Mouse (Mus musculus): ENCODE measurements at regions not wholly inside any gene's neighbourhood (a gene's known extent, or its start where the extent isn't known, plus 50 kb on each side); places are given as distances from the start of the nearest gene placed in this dataset.

DNA sequence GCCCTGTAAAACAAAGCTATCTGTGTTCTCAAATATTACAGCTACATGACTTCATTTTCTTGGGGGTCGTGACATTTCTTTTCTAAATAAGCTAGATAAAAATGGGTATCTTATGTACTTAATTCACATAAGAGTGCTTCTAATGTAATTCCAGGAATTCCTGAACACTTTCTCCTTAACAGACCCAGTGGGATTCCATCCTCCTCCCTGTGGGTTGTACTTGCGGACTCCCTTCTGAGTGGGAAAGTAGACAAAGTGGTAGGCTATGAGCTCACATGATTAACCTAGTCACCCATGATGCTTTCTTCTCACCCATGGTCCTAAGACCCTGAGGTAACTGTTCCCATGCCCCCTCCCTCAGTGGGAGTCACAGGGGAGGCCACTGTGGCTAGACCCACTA, 212.7 kb upstream of the Mon1b start:
- 88% methylated on average over 2 of the region's 2 CpGs for WGBS
- Histone ChIP-seq H3K9ac (ENCODE audit: low read length) (no peak overlapping the region), H3K4me1 (ENCODE audit: control insufficient read depth, insufficient read depth, low read length) (no peaks in the 10 kb centered on the region), H3K9me3 (ENCODE audit: control insufficient read depth, low read length) (no peaks in the 10 kb centered on the region), H3K4me2 (no peak overlapping the region), H3K27ac (ENCODE audit: low read depth, low read length) (no peak overlapping the region), H3K36me3 (ENCODE audit: control insufficient read depth, insufficient read depth, low read length) (no peaks in the 10 kb centered on the region), H3K27me3 (ENCODE audit: control insufficient read depth, insufficient read depth, low read length) (no peaks in the 10 kb centered on the region), H3K4me3 (ENCODE audit: low read depth, low read length) (no peak overlapping the region)
- ATAC-seq (ENCODE audit: low FRiP score) (no peak), DNase-seq (ENCODE audit: low spot score, missing footprints) (no peak)

DNA sequence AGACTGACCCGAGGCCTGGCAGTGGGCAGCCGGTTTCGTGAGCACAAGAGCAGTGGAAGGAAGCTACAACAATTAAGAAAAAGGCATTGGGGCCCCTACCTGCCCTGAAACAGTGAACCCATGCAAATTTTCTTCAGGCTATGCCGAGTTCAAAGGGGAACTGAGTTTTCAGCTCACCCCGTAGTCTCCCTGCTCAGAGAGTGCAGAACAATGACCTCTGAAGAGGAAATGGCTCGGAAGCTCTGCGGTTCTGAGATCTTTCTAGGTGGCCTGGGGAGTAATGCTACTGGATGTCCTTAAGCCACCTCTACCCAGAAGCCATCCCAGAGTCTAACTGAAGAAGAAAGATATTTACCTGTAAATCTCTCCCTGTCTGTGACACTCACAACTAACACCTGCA, 196.3 kb upstream of the Mon1b start:
- Histone ChIP-seq H3K27me3 (ENCODE audit: control insufficient read depth, insufficient read depth, low read length) (no peaks in the 10 kb centered on the region), H3K4me2 (no peak overlapping the region), H3K4me1 (ENCODE audit: control insufficient read depth, insufficient read depth, low read length) (no peaks in the 10 kb centered on the region), H3K9me3 (ENCODE audit: control insufficient read depth, low read length) (no peaks in the 10 kb centered on the region), H3K4me3 (ENCODE audit: low read depth, low read length) (no peak overlapping the region), H3K9ac (ENCODE audit: low read length) (no peak overlapping the region), H3K36me3 (ENCODE audit: control insufficient read depth, insufficient read depth, low read length) (no peaks in the 10 kb centered on the region), H3K27ac (ENCODE audit: low read depth, low read length) (no peak overlapping the region)
- no peak for ATAC-seq (ENCODE audit: low FRiP score)
- WGBS = 62% methylated on average over 7 of the region's 7 CpGs
- DNase-seq (ENCODE audit: low spot score, missing footprints) = no peak

GRCm38 (mm10) chr8:113454022-113454421, 181.4 kb upstream of the Mon1b start:
- H3K36me3 ChIP-seq (ENCODE audit: control insufficient read depth, insufficient read depth, low read length) = no peaks in the 10 kb centered on the region
- H3K9me3 ChIP-seq (ENCODE audit: control insufficient read depth, low read length) = no peaks in the 10 kb centered on the region
- H3K9ac ChIP-seq (ENCODE audit: low read length) = no peak overlapping the region
- H3K27me3 ChIP-seq (ENCODE audit: control insufficient read depth, insufficient read depth, low read length) = no peaks in the 10 kb centered on the region
- H3K4me1 ChIP-seq (ENCODE audit: control insufficient read depth, insufficient read depth, low read length) = no peaks in the 10 kb centered on the region
- no peak overlapping the region for H3K4me2 ChIP-seq
- WGBS = 74% methylated on average over 2 of the region's 2 CpGs
- ATAC-seq (ENCODE audit: low FRiP score) (no peak), DNase-seq (ENCODE audit: low spot score, missing footprints) (no peak)
- H3K4me3 ChIP-seq (ENCODE audit: low read depth, low read length) = no peak overlapping the region
- no peak overlapping the region for H3K27ac ChIP-seq (ENCODE audit: low read depth, low read length)

- Histone ChIP-seq H3K9ac (ENCODE audit: low read length) (no peak overlapping the region), H3K4me3 (ENCODE audit: low read depth, low read length) (no peak overlapping the region), H3K4me1 (ENCODE audit: control insufficient read depth, insufficient read depth, low read length) (no peaks in the 10 kb centered on the region), H3K27me3 (ENCODE audit: control insufficient read depth, insufficient read depth, low read length) (no peaks in the 10 kb centered on the region), H3K4me2 (no peak overlapping the region), H3K9me3 (ENCODE audit: control insufficient read depth, low read length) (no peaks in the 10 kb centered on the region), H3K27ac (ENCODE audit: low read depth, low read length) (no peak overlapping the region), H3K36me3 (ENCODE audit: control insufficient read depth, insufficient read depth, low read length) (no peaks in the 10 kb centered on the region)
- peak; percentile 87 for DNase-seq (ENCODE audit: low spot score, missing footprints)
- WGBS = 89% methylated on average over 9 of the region's 9 CpGs
- no peak for ATAC-seq (ENCODE audit: low FRiP score)
These were observed 170.8 kb upstream of the Mon1b start for GRCm38 (mm10) chr8:113464625-113465024.

GRCm38 (mm10) chr8:113465156-113465555, 170.2 kb upstream of the Mon1b start:
- no peaks in the 10 kb centered on the region for H3K9me3 ChIP-seq (ENCODE audit: control insufficient read depth, low read length)
- no peak for ATAC-seq (ENCODE audit: low FRiP score)
- H3K4me3 ChIP-seq (ENCODE audit: low read depth, low read length) = no peak overlapping the region
- no peaks in the 10 kb centered on the region for H3K36me3 ChIP-seq (ENCODE audit: control insufficient read depth, insufficient read depth, low read length)
- H3K4me1 ChIP-seq (ENCODE audit: control insufficient read depth, insufficient read depth, low read length) = no peaks in the 10 kb centered on the region
- DNase-seq (ENCODE audit: low spot score, missing footprints) = no peak
- H3K27me3 ChIP-seq (ENCODE audit: control insufficient read depth, insufficient read depth, low read length) = no peaks in the 10 kb centered on the region
- H3K27ac ChIP-seq (ENCODE audit: low read depth, low read length) = no peak overlapping the region
- H3K9ac ChIP-seq (ENCODE audit: low read length) = no peak overlapping the region
- 73% methylated on average over 11 of the region's 11 CpGs for WGBS
- H3K4me2 ChIP-seq = no peak overlapping the region

DNA sequence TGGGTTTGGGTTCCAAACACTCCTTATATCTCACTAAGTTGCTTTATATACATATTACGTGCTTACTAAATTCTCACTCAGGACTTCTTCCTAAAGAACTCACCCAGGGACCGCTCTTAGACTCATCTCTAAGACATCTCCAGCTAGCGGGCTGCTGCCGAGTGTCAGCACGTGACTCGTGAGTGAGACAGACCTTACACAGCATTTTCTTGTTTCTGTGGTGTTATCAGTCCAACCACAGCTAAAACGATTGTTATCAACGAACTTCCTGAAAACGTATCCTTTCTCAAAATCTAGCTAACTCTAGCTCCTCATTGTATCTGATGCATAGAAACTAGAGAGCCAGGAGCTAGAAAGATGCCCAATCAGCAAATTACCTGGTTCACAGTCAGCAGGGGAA, 168.7 kb upstream of the Mon1b start:
- Histone ChIP-seq H3K36me3 (ENCODE audit: control insufficient read depth, insufficient read depth, low read length) (no peaks in the 10 kb centered on the region), H3K4me3 (ENCODE audit: low read depth, low read length) (no peak overlapping the region), H3K4me2 (no peak overlapping the region), H3K9me3 (ENCODE audit: control insufficient read depth, low read length) (no peaks in the 10 kb centered on the region), H3K4me1 (ENCODE audit: control insufficient read depth, insufficient read depth, low read length) (no peaks in the 10 kb centered on the region), H3K9ac (ENCODE audit: low read length) (no peak overlapping the region), H3K27ac (ENCODE audit: low read depth, low read length) (no peak overlapping the region), H3K27me3 (ENCODE audit: control insufficient read depth, insufficient read depth, low read length) (no peaks in the 10 kb centered on the region)
- no peak for DNase-seq (ENCODE audit: low spot score, missing footprints)
- no peak for ATAC-seq (ENCODE audit: low FRiP score)
- 95% methylated on average over 9 of the region's 9 CpGs for WGBS

DNA sequence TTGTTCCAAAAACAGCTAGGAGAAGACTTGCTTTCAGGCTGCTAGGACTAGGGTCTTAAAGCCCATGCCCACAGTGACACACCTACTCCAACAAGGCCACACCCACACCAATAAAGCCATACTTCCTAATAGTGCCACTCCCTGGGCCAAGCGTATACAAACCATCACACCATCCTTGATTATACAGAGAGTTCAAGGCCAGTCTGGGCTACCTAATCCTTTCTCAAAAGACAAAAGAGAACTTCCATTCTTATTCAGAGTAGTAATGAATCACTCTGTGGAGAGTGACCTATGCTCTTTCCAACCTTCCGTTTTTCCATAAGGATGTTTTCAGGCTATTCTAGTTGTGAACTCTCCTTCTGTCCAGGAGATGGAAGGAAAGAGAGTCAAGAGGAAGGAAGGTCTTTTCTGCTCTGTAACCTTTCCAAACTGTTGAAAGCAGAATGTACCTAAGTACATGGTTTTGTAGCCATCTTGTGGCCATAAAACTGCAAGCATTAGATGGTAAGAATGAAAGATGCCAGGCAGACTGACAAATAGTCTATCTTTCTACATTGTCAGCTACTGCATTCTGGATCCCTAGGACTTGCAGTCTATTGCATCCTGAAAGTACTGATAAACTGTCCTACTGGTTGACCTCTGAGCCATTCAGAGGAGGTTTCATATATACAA, 145.8 kb upstream of the Mon1b start:
- no peak overlapping the region for H3K4me3 ChIP-seq (ENCODE audit: low read depth, low read length)
- no peak overlapping the region for H3K4me2 ChIP-seq
- no peaks in the 10 kb centered on the region for H3K9me3 ChIP-seq (ENCODE audit: control insufficient read depth, low read length)
- no peak overlapping the region for H3K27ac ChIP-seq (ENCODE audit: low read depth, low read length)
- no peaks in the 10 kb centered on the region for H3K36me3 ChIP-seq (ENCODE audit: control insufficient read depth, insufficient read depth, low read length)
- no peak for ATAC-seq (ENCODE audit: low FRiP score)
- no peaks in the 10 kb centered on the region for H3K27me3 ChIP-seq (ENCODE audit: control insufficient read depth, insufficient read depth, low read length)
- no peaks in the 10 kb centered on the region for H3K4me1 ChIP-seq (ENCODE audit: control insufficient read depth, insufficient read depth, low read length)
- no peak overlapping the region for H3K9ac ChIP-seq (ENCODE audit: low read length)
- DNase-seq (ENCODE audit: low spot score, missing footprints) = no peak
- WGBS = 79% methylated on average over 2 of the region's 2 CpGs

- no peaks in the 10 kb centered on the region for H3K9me3 ChIP-seq (ENCODE audit: control insufficient read depth, low read length)
- WGBS = 56% methylated on average over 3 of the region's 3 CpGs
- DNase-seq (ENCODE audit: low spot score, missing footprints) (no peak), ATAC-seq (ENCODE audit: low FRiP score) (no peak)
- H3K27ac ChIP-seq (ENCODE audit: low read depth, low read length) = no peak overlapping the region
- H3K27me3 ChIP-seq (ENCODE audit: control insufficient read depth, insufficient read depth, low read length) = no peaks in the 10 kb centered on the region
- no peaks in the 10 kb centered on the region for H3K36me3 ChIP-seq (ENCODE audit: control insufficient read depth, insufficient read depth, low read length)
- no peak overlapping the region for H3K9ac ChIP-seq (ENCODE audit: low read length)
- H3K4me1 ChIP-seq (ENCODE audit: control insufficient read depth, insufficient read depth, low read length) = no peaks in the 10 kb centered on the region
- no peak overlapping the region for H3K4me2 ChIP-seq
- H3K4me3 ChIP-seq (ENCODE audit: low read depth, low read length) = no peak overlapping the region
These were observed 144.5 kb upstream of the Mon1b start for GRCm38 (mm10) chr8:113490891-113491290.

GRCm38 (mm10) chr8:113496896-113497295, 138.5 kb upstream of the Mon1b start:
- Histone ChIP-seq H3K36me3 (ENCODE audit: control insufficient read depth, insufficient read depth, low read length) (no peaks in the 10 kb centered on the region), H3K9me3 (ENCODE audit: control insufficient read depth, low read length) (no peaks in the 10 kb centered on the region), H3K9ac (ENCODE audit: low read length) (no peak overlapping the region), H3K4me1 (ENCODE audit: control insufficient read depth, insufficient read depth, low read length) (no peaks in the 10 kb centered on the region), H3K4me2 (no peak overlapping the region), H3K4me3 (ENCODE audit: low read depth, low read length) (no peak overlapping the region), H3K27ac (ENCODE audit: low read depth, low read length) (no peak overlapping the region), H3K27me3 (ENCODE audit: control insufficient read depth, insufficient read depth, low read length) (no peaks in the 10 kb centered on the region)
- no peak for ATAC-seq (ENCODE audit: low FRiP score)
- no peak for DNase-seq (ENCODE audit: low spot score, missing footprints)
- WGBS = 86% methylated on average over 12 of the region's 12 CpGs
